Mouse (Mus musculus) lung, adult 10 weeks (tissue): ENCODE results near the gene Ass1. TPM values are rescaled to one million over a fixed set of nuclear protein-coding genes. Genes with fewer than 3 reads are reported as not detected.

Experiments used
- polyA plus RNA-seq: library from polyadenylated mRNA; stranded (reverse); fragments of 350-450 nt; fragmentation: Illumina TruSeq; extraction: RNeasy Lipid Tissue Mini Kit (QIAGEN cat#74804); gene quantifications from one replicate; pipeline ENCODE4 v1.2.3, GENCODE M21; 2014; ENCODE audit warnings: low read depth, low replicate concordance; ENCODE audit not compliant: insufficient read depth

Gene Ass1
- polyA plus RNA-seq = 19.5 TPM

GRCm38 (mm10) chr2:31469931-31470682 lies at the start of gene Ass1:
Gene Ass1, plus strand, starts transcription at chr2:31470207.

Other genes starting within 250 kb of the Ass1 start
- gene Ncs1, start 224.4 kb upstream of the Ass1 start, polyA plus RNA-seq = 1.5 TPM
- gene Hmcn2, start 155.8 kb upstream of the Ass1 start, polyA plus RNA-seq = 1.2 TPM
- gene Fubp3, start 102.4 kb downstream of the Ass1 start, polyA plus RNA-seq = 14.6 TPM
- not detected for gene Prdm12, start 169.8 kb downstream of the Ass1 start, polyA plus RNA-seq
- gene Exosc2, start 200.5 kb downstream of the Ass1 start, polyA plus RNA-seq = 17.8 TPM
- 13.6 TPM for gene Abl1, start 218.2 kb downstream of the Ass1 start, polyA plus RNA-seq